Mouse (Mus musculus): Measurements from ENCODE around the gene Ino80d. TPM values are rescaled to one million over a fixed set of nuclear protein-coding genes. Genes with fewer than 3 reads are reported as not detected.

Gene Ino80d
- polyA plus RNA-seq, 1 experiment: 14.7 TPM

GRCm38 (mm10) chr1:63110536-63111285 lies 3.8 kb downstream of the Ino80d start:
- TF ChIP-seq POLR2A (IDR thresholded peaks at IDR 0.05; ENCODE audit: borderline replicate concordance, extremely low read depth, low read depth, low read length): no peak
- peak; percentile 42 for TF ChIP-seq CTCF (IDR thresholded peaks at IDR 0.05; ENCODE audit: insufficient read depth, low read length)
- DNase-seq: no peak
- no peak overlapping the region for H3K4me3 ChIP-seq (replicated peaks; ENCODE audit: extremely low read depth, low read depth, low read length)
- WGBS: 52% methylated on average over 7 of the region's 7 CpGs
- peaks cover 15% of the 10 kb centered on the region for H3K4me1 ChIP-seq (ENCODE audit: control insufficient read depth, insufficient read depth, low read length)

GRCm38 (mm10) chr1:63107614-63108327 lies 6.7 kb downstream of the Ino80d start:
- 42% methylated on average over 6 of the region's 6 CpGs for WGBS
- no peak for DNase-seq
- Histone ChIP-seq H3K4me1 (ENCODE audit: control insufficient read depth, insufficient read depth, low read length) (peaks cover 12% of the 10 kb centered on the region), H3K4me3 (replicated peaks; ENCODE audit: extremely low read depth, low read depth, low read length) (no peak overlapping the region)
- TF ChIP-seq CTCF (IDR thresholded peaks at IDR 0.05; ENCODE audit: insufficient read depth, low read length) (no peak), POLR2A (IDR thresholded peaks at IDR 0.05; ENCODE audit: borderline replicate concordance, extremely low read depth, low read depth, low read length) (no peak)

GRCm38 (mm10) chr1:63102758-63103451 lies 11.6 kb downstream of the Ino80d start:
- WGBS: 74% methylated on average over 12 of the region's 12 CpGs
- H3K4me3 ChIP-seq (replicated peaks; ENCODE audit: extremely low read depth, low read depth, low read length): no peak overlapping the region
- no peak for DNase-seq
- H3K4me1 ChIP-seq (ENCODE audit: control insufficient read depth, insufficient read depth, low read length): peaks cover 5% of the 10 kb centered on the region
- TF ChIP-seq CTCF (IDR thresholded peaks at IDR 0.05; ENCODE audit: insufficient read depth, low read length) (no peak), POLR2A (IDR thresholded peaks at IDR 0.05; ENCODE audit: borderline replicate concordance, extremely low read depth, low read depth, low read length) (no peak)

GRCm38 (mm10) chr1:63100196-63100595 lies 14.3 kb downstream of the Ino80d start:
- no peak for TF ChIP-seq POLR2A (IDR thresholded peaks at IDR 0.05; ENCODE audit: borderline replicate concordance, extremely low read depth, low read depth, low read length)
- TF ChIP-seq CTCF (IDR thresholded peaks at IDR 0.05; ENCODE audit: insufficient read depth, low read length): no peak
- no peak overlapping the region for H3K4me3 ChIP-seq (replicated peaks; ENCODE audit: extremely low read depth, low read depth, low read length)
- 71% methylated on average over 8 of the region's 8 CpGs for WGBS
- no peak for DNase-seq
- H3K4me1 ChIP-seq (ENCODE audit: control insufficient read depth, insufficient read depth, low read length): no peaks in the 10 kb centered on the region

GRCm38 (mm10) chr1:63098831-63099230 lies 15.6 kb downstream of the Ino80d start:
- WGBS: 65% methylated on average over 4 of the region's 4 CpGs
- H3K4me1 ChIP-seq (ENCODE audit: control insufficient read depth, insufficient read depth, low read length): no peaks in the 10 kb centered on the region
- TF ChIP-seq CTCF (IDR thresholded peaks at IDR 0.05; ENCODE audit: insufficient read depth, low read length) (no peak), POLR2A (IDR thresholded peaks at IDR 0.05; ENCODE audit: borderline replicate concordance, extremely low read depth, low read depth, low read length) (no peak)
- no peak overlapping the region for H3K4me3 ChIP-seq (replicated peaks; ENCODE audit: extremely low read depth, low read depth, low read length)
- DNase-seq: no peak

- no peak overlapping the region for H3K4me3 ChIP-seq (replicated peaks; ENCODE audit: extremely low read depth, low read depth, low read length)
- WGBS: 67% methylated on average over 5 of the region's 5 CpGs
- DNase-seq: no peak
- TF ChIP-seq CTCF (IDR thresholded peaks at IDR 0.05; ENCODE audit: insufficient read depth, low read length) (no peak), POLR2A (IDR thresholded peaks at IDR 0.05; ENCODE audit: borderline replicate concordance, extremely low read depth, low read depth, low read length) (no peak)
- no peaks in the 10 kb centered on the region for H3K4me1 ChIP-seq (ENCODE audit: control insufficient read depth, insufficient read depth, low read length)
Measured at GRCm38 (mm10) chr1:63096071-63096470, 18.4 kb downstream of the Ino80d start.

GRCm38 (mm10) chr1:63089795-63090194 lies 24.7 kb downstream of the Ino80d start:
- DNase-seq: no peak
- H3K4me3 ChIP-seq (replicated peaks; ENCODE audit: extremely low read depth, low read depth, low read length): no peak overlapping the region
- 83% methylated on average over 5 of the region's 5 CpGs for WGBS
- no peaks in the 10 kb centered on the region for H3K4me1 ChIP-seq (ENCODE audit: control insufficient read depth, insufficient read depth, low read length)
- TF ChIP-seq POLR2A (IDR thresholded peaks at IDR 0.05; ENCODE audit: borderline replicate concordance, extremely low read depth, low read depth, low read length) (no peak), CTCF (IDR thresholded peaks at IDR 0.05; ENCODE audit: insufficient read depth, low read length) (no peak)

- DNase-seq: no peak
- no peaks in the 10 kb centered on the region for H3K4me1 ChIP-seq (ENCODE audit: control insufficient read depth, insufficient read depth, low read length)
- TF ChIP-seq POLR2A (IDR thresholded peaks at IDR 0.05; ENCODE audit: borderline replicate concordance, extremely low read depth, low read depth, low read length) (no peak), CTCF (IDR thresholded peaks at IDR 0.05; ENCODE audit: insufficient read depth, low read length) (no peak)
- H3K4me3 ChIP-seq (replicated peaks; ENCODE audit: extremely low read depth, low read depth, low read length): no peak overlapping the region
- 98% methylated on average over 1 of the region's 1 CpGs for WGBS
Measured at GRCm38 (mm10) chr1:63088614-63089013, 25.9 kb downstream of the Ino80d start.

- no peak for TF ChIP-seq CTCF (IDR thresholded peaks at IDR 0.05; ENCODE audit: insufficient read depth, low read length)
- no peak for TF ChIP-seq POLR2A (IDR thresholded peaks at IDR 0.05; ENCODE audit: borderline replicate concordance, extremely low read depth, low read depth, low read length)
- peaks cover 4% of the 10 kb centered on the region; the same call in 1 of the 2 replicates for H3K4me1 ChIP-seq (ENCODE audit: control insufficient read depth, insufficient read depth, low read length)
- WGBS: 37% methylated on average over 5 of the region's 5 CpGs
- DNase-seq: no peak
- no peak overlapping the region for H3K4me3 ChIP-seq (replicated peaks; ENCODE audit: extremely low read depth, low read depth, low read length)
Measured at GRCm38 (mm10) chr1:63080277-63080676, 34.2 kb downstream of the Ino80d start.

Data from lung, adult 2 months (tissue).